13 mouse cellular contexts compared by ENCODE assay signal in the genomic region with DNA sequence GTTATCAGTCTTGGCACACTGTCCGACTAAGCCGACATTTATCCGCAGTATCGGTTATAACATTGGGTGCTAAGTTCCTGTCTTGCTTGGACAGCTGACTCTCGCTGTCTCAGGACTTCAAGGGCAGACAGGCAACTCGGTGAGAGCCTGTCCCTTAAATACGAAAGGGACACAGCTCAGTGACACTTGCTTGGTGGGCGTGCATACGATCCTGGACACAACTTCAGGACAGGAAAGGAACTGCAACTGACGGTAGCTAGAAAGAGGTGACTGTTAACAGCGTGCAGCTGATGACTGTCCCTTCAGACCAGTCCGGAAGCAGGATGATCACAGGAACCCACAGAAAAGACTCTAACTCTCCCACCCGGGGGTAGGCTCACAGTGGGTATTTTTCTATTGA. TPM values are rescaled to one million over a fixed set of nuclear protein-coding genes. Genes with fewer than 3 reads are reported as not detected.
DNase-seq lines count a peak whose midpoint lies in the region; ATAC-seq and TF ChIP-seq lines count a peak whose summit lies in the region.
"Had no signal": no experiment of that assay in that cellular context is flagged by ENCODE, and none has a peak within 500 bp of the region (broad histone marks: within the 10 kb centered on the region; RNA-seq: fewer than 3 reads in every experiment).

No protein-coding gene starts in this region.

- no peak overlapping the region; a peak in 1 of 4 replicates for H3K4me3 ChIP-seq in heart, embryonic 14.5 days (ENCODE audit: control insufficient read depth in 1 of 2, insufficient read depth in 1 of 2, low read depth in 1 of 2, low read length in 2 of 2)
- no peak overlapping the region for H3K4me3 ChIP-seq in lung, adult 2 months (replicated peaks; ENCODE audit: extremely low read depth, low read depth, low read length)
- H3K4me3 ChIP-seq: megakaryocyte, embryonic 14.5 days had no signal

- TF ChIP-seq CTCF in lung, adult 2 months (IDR thresholded peaks at IDR 0.05; ENCODE audit: insufficient read depth, low read length) = 0 out of 2 replicates have a peak, but pooled peaks have one; percentile 8

- H3K4me1 ChIP-seq in heart, embryonic 14.5 days (ENCODE audit: control insufficient read depth in 2 of 2, insufficient read depth in 2 of 2, low read length in 2 of 2) = peaks cover 3 to 5% of the 10 kb centered on the region in 2 experiments; a peak in 2 of 4 replicates
- no peaks in the 10 kb centered on the region; the same call in 1 of the 2 replicates for H3K4me1 ChIP-seq in lung, adult 2 months (ENCODE audit: control insufficient read depth, insufficient read depth, low read length)

- peaks cover 24% of the 10 kb centered on the region; the same call in 1 of the 2 replicates for H3K36me3 ChIP-seq in heart, embryonic 14.5 days (ENCODE audit: control insufficient read depth, insufficient read depth, low read length)

- H3K4me2 ChIP-seq in heart, embryonic 14.5 days (ENCODE audit: low read length) = peak overlapping the region; percentile 51

- WGBS in heart, embryonic 14.5 days = 29% methylated on average over 13 of the region's 13 CpGs
- 34% methylated on average over 13 of the region's 13 CpGs for WGBS in lung, adult 2 months

- no peak overlapping the region for H3K9ac ChIP-seq in heart, embryonic 14.5 days (ENCODE audit: low read length)

- ATAC-seq in heart, embryonic 14.5 days (ENCODE audit: insufficient number of reproducible peaks, insufficient read depth, low FRiP score, low read depth) = no peak
- ATAC-seq in megakaryocyte, adult 5-6 weeks (ENCODE audit: poor library complexity, severe bottlenecking) = peak; percentile 38; the same call in 1 of the 2 replicates
- ATAC-seq: forebrain, embryonic 14.5 days had no signal

- no peak for TF ChIP-seq POLR2A in lung, adult 2 months (IDR thresholded peaks at IDR 0.05; ENCODE audit: borderline replicate concordance, extremely low read depth, low read depth, low read length)

- H3K27ac ChIP-seq in heart, embryonic 14.5 days (replicated peaks in 1 of 2; ENCODE audit: control insufficient read depth in 1 of 2, insufficient read depth in 1 of 2, low read depth in 2 of 2, low read length in 2 of 2) = no peak overlapping the region

- H3K9me3 ChIP-seq in heart, embryonic 14.5 days (ENCODE audit: control insufficient read depth, low read length) = no peaks in the 10 kb centered on the region

- DNase-seq in heart, adult 11 months = no peak
- DNase-seq in lung, adult 2 months = no peak
- DNase-seq in lung, postnatal 25 days (ENCODE audit: low spot score) = no peak
- peak; percentile 65 for DNase-seq in MEL-GATA-1-ER (ENCODE audit: extremely low read depth, low read depth)
- DNase-seq in cerebellum, postnatal 25 days = no peak
- DNase-seq: adrenal gland, postnatal 25 days; heart, postnatal 4 days; spleen, adult 18-20 months; thymus, adult 2 months had no signal

- no peaks in the 10 kb centered on the region for H3K27me3 ChIP-seq in heart, embryonic 14.5 days (ENCODE audit: control insufficient read depth, insufficient read depth, low read length)

RNA-seq across cellular contexts. Expression of a gene that starts 27.8 kb away (rescaled TPM):
- 28.9 and 29.5 TPM in 2 replicates for polyA plus RNA-seq in heart, embryonic 14.5 days (2014; fragmentation: Nextera tagmentation; extraction: Ambion mirVana)
- 32.5 and 33.3 TPM in 2 replicates for polyA plus RNA-seq in lung, adult 2 months (2012; rRNA removed)
- total RNA-seq in megakaryocyte, adult 5-6 weeks (2015) = 2.1 and 2.3 TPM in 2 replicates
- total RNA-seq in megakaryocyte, adult 5-6 weeks (2017) = 2.9 and 5.3 TPM in 2 replicates
